Mouse (Mus musculus) kidney, postnatal 36 days (tissue): ENCODE results near the gene Rtl10.

Experiments used
- DNase-seq, 2 experiments: peaks; one replicate each; pipeline ENCODE4 v3.0.0; 2021 to 2022; ENCODE audit warnings: mixed read lengths in 2 of 2

The Rtl10 gene

DNA sequence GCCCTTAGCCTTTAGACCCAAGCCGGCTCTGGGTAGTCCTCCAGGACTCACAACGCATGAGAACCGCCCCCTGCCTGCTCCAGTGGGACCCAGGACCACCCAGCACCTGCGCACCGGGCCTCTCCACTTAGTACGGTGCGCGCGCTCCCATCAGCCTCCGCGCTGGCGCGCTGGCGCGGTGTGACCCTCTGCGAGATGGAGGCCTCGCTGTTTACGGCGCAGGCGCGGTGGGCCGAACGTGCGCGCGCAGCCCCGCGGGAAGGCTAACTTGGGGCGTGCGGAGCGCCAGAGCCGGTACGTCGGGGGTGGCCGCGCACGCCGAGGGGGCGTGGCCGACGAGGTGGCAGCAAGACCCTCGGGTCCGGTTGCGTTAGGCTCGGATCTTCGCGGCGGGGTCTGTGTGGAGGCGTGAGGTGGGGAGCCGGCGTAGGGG, at the start of gene Rtl10, which contains the start of gene Gnb1l:
TSS of gene Rtl10 (plus strand) at position 344 of the 433 bp plus-strand sequence.
TSS of gene Gnb1l (plus strand) at position 156 of the 433 bp plus-strand sequence.
- peak; percentile 96 to 98 for DNase-seq

GRCm38 (mm10) chr16:18449005-18449404, 49.7 kb upstream of the Rtl10 start:
- DNase-seq: no peak

DNA sequence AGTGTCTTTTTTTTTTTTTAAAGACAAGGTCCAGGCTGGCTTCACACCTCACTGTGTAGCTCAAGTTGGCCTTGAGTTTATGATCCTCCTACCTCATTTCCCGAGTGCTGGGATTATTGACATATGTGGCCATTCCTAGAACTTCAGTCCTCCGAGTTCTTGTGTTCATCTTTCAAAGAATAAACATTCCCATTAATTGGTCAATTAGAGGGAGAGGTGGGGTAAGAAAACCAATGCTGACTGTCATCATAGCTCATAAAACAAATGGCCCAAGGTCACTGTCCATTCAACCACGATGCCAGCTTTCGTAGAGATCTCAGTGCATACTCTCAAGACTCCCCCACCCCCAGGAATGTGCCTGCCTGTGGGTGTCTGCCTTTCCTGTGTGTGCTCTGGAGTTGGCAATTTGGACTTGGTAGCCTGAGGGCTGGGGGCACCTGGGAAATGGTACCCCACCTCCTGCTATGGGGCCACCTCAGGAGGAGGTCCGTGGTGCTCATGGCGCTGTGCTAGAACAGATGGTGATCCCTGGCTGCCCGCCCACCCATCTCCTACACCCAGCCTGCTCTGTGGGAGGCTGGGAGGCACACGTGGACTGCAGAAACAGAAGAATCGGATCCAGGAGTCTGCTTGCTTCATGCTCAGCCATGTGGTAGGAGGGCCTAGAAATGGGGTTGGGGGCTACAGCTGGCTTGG, 47.1 kb upstream of the Rtl10 start:
- peak in 1 of 2 experiments; percentile 25 for DNase-seq

GRCm38 (mm10) chr16:18452361-18452862, 46.3 kb upstream of the Rtl10 start:
- DNase-seq: no peak

- peak; percentile 16 to 51 for DNase-seq
These were observed 44.9 kb upstream of the Rtl10 start for GRCm38 (mm10) chr16:18453846-18454245.

GRCm38 (mm10) chr16:18455407-18455806, 43.3 kb upstream of the Rtl10 start:
- no peak for DNase-seq

DNA sequence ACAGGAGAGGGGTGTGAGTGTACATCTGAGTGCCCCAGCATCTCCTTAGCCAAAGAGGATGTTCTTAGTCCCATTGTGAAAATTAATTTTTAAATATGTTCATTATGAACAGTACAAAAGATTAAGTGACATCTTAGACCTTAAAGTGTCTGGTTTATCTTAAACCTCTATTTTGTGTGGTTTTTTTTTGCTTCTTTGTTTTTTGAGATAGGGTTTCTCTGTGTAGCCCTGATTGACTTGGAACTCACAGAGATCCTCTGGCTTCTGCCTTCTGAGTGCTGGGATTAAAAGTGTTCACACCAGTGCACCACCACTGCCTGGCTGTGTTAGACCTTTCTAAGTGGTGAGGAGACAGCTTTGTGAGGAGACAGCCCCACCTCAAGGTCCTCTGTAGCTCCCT, 40.0 kb upstream of the Rtl10 start:
- no peak for DNase-seq

- peak in 1 of 2 experiments; percentile 16 for DNase-seq
These were observed 39.3 kb upstream of the Rtl10 start for GRCm38 (mm10) chr16:18459335-18459954.

- DNase-seq: no peak
These were observed 38.7 kb upstream of the Rtl10 start for GRCm38 (mm10) chr16:18459955-18460370.

DNA sequence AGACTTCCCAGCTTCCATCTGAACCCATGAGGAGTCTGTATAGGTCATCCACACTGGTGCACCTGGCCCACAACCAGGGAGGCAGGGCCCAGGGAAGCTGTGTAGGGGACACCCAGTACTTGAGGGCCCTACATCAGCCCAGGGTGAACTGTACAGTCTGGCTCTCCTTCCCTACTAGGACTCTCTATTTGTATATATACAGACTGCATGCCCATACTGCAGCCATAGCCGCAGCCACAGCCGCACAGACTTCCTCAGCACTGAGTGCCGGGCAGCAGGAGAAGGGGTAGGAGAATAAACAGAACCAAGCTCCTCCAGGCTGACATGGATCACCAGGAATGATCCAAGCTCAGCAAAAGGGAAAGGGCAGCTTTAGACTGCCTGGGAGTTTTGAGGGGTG, 37.9 kb upstream of the Rtl10 start:
- DNase-seq: no peak

DNA sequence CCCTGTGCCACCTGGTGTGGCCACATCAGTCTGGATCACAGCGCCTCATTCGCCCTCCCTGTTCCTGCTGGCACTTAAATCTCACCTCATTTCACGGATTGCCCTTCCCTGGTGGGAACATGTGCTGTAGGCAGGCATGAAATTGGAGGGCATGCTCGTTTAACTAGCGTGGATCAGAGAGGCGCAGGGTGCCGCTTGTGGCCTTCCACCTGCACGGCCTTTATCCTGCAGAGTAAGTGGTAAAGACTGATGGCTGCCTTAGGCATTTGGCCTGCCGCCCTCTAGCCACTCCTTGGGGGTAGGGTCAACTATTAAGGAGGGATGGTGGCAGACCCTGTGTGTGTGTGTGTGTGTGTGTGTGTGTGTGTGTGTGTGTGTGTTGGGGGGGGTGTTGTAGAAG, 36.7 kb upstream of the Rtl10 start:
- DNase-seq: no peak

GRCm38 (mm10) chr16:18462598-18462997, 36.1 kb upstream of the Rtl10 start:
- DNase-seq: peak; percentile 13 to 39

DNA sequence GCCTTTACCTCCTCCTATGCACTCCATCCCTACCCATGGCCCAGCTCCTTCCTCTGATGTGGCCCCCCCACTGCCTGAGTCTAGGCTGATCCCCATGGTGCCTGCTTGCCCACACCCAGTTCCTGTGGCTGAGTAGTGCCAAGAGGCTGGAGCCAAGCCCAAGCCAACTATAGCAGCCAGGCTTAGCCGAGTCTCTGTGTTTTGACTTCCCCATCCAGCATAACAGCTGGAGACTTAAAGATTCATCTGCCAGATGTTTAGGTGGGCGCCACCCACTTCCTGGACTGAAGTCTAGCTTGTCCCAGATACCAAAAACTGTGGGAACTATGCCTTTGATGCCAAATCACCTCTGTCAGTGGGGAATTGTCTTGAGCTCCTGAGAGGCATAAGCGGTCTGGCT, 34.4 kb upstream of the Rtl10 start:
- peak; percentile 11 to 19 for DNase-seq

DNA sequence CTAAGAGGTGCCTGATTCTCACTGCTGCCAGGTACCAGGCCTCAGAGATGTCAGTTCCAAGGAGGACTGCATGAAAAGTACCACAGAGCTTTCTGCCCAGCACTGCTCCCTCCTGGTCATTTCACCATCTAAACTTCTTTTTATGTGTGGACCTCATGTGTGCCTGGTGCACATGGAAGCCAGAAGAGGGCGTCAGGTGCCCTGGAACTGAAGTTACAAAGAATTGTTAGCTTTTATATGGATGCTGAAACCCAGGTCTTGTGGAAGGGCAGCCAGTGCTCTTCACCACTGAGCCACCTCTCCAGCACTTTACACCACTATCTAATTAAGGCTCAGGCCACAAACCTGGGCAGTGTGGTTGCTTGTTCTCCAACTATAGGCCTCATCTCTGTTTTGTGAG, 27.9 kb upstream of the Rtl10 start:
- no peak for DNase-seq

DNA sequence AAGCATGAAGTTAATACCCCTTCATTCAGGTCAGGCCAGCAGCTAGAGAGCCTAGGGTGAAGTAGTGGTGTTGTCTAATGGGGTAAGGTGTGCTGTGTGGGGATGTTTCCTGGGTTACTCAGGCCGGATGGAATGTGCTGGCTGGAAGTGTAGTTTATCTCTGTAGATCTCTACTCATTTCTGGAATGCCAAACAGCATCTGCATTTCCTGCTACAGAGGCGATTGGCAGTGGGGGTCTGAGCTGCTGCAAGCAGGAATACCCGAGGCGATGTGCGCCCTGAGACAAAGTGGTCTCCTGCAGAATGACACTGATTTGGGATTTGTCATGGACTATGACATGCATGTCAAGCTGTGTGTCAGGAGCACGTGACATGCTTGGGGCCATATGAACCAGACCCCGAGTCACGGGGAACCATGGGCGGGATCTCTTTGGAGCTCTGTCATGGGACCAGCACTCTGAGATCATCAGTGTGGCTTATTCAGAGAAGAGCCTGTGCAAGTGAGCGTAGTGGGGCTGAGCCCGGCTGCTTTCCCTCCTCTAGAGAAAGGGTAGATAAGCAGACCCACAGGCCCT, 27.2 kb upstream of the Rtl10 start:
- DNase-seq: no peak

- no peak for DNase-seq
These were observed 26.7 kb upstream of the Rtl10 start for GRCm38 (mm10) chr16:18471976-18472375.

- DNase-seq: no peak
These were observed 26.3 kb upstream of the Rtl10 start for GRCm38 (mm10) chr16:18472416-18472815.

GRCm38 (mm10) chr16:18472976-18473375, 25.7 kb upstream of the Rtl10 start:
- DNase-seq: no peak

- DNase-seq: no peak
These were observed 24.7 kb upstream of the Rtl10 start for GRCm38 (mm10) chr16:18474021-18474420.

DNA sequence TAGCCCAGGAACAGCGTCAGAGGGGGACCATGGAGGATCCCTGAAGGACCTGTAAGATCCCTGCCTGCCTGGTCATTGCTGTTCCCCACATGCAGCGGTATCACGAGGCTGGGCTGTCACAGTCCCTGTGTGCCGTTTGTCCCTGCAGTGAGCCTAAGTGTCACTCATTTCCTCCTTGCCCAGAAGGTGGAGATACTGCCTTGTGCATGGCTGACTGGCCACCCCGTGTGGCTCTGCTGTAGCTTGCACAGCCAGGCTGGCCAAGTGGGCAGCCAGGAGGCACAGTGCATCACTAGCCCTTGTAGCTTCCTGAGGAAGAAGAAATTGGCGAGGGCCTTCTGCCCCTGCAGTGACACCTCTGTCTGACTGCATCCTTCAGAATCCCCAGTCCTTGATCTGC, 20.7 kb upstream of the Rtl10 start:
- no peak for DNase-seq

GRCm38 (mm10) chr16:18479667-18480066, 19.0 kb upstream of the Rtl10 start:
- peak in 1 of 2 experiments; percentile 38 for DNase-seq

- no peak for DNase-seq
These were observed 17.7 kb upstream of the Rtl10 start for GRCm38 (mm10) chr16:18480933-18481485.

DNA sequence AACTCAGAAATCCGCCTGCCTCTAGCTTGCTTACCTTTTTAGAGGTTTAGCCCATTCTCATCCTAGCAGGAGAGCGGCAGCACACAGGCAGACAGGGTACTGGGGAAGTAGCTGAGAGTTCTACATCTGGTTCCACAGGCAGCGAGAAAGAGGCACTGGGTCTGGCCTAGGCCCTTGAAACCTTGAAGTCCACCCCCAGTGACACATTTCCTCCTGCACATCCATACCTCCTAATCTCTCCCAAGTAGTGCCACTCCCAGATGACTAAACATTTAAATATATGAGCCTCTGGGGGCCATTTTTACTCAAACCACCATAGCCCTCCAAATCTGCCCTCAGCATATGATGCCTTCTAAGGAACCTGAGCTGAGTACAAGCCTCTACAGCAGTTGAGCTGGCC, 16.3 kb upstream of the Rtl10 start:
- DNase-seq: no peak

DNA sequence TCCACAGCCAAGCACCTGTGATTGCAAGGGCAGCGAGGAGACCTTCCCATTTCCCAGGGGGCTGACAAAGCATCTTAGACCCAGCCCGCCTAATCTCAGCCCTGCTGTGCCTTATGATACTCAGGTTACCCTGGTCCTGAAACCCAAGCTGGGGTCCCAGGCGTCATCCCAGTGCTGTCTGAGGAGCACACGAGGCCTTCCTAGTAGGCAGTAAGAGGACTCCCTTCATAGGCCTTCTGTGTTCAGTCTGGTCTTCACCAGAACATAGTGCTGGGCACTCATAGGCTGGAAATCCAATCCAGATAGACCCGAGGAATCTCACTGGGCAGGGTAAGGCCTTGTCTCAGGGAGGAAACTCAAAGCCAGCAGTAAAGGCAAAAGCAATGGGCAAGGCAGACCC, 14.9 kb upstream of the Rtl10 start:
- DNase-seq: no peak
